In genomic region chr4:91245136-91245535, GRCm38 (mm10) we compare ENCODE assay signal across 5 mouse cellular contexts.
DNase-seq lines count a peak whose midpoint lies in the region; ATAC-seq and TF ChIP-seq lines count a peak whose summit lies in the region.
"Not testable (repeated sequence)": the region's sequence is repeated elsewhere in the genome, so short reads cannot be mapped to it uniquely, and the experiment has no call there.

No protein-coding gene starts in this region.

- H3K9ac ChIP-seq in forebrain, embryonic 14.5 days (ENCODE audit: low read length); forebrain, embryonic 16.5 days (replicated peaks; ENCODE audit: low read depth, low read length): not testable (repeated sequence)

- H3K9me3 ChIP-seq in forebrain, embryonic 14.5 days (replicated peaks; ENCODE audit: control insufficient read depth, low read length); forebrain, embryonic 16.5 days (ENCODE audit: control insufficient read depth, low read length): not testable (repeated sequence)

- WGBS in forebrain, embryonic 14.5 days = 71% methylated on average over 5 of the region's 8 CpGs
- 67% methylated on average over 3 of the region's 8 CpGs for WGBS in forebrain, embryonic 16.5 days

- intact Hi-C loops in left cerebral cortex, adult 2 months (cut with DNase I) = not testable (repeated sequence)

- DNase-seq in brain, adult 2 months (ENCODE audit: low read depth, low spot score) = peak; percentile 20
- peak; percentile 24 for DNase-seq in forebrain, embryonic 14.5 days (ENCODE audit: low spot score)
- not testable (repeated sequence) for DNase-seq in left cerebral cortex, adult 2 months (ENCODE audit: extremely low spot score in 1 of 2, low spot score in 2 of 2)

- TF ChIP-seq CTCF in left cerebral cortex, adult 2 months (IDR thresholded peaks at IDR 0.05) = not testable (repeated sequence)

- not testable (repeated sequence) for H3K36me3 ChIP-seq in forebrain, embryonic 14.5 days (ENCODE audit: control insufficient read depth, insufficient read depth, low read length); forebrain, embryonic 16.5 days (ENCODE audit: control insufficient read depth, insufficient read depth)

- not testable (repeated sequence) for H3K27ac ChIP-seq in forebrain, embryonic 14.5 days (ENCODE audit: low read depth, low read length)
- H3K27ac ChIP-seq in forebrain, embryonic 16.5 days (ENCODE audit: low read length) = peak overlapping the region; percentile 60
- peak overlapping the region; percentile 44; the same call in 1 of the 2 replicates for H3K27ac ChIP-seq in left cerebral cortex, adult 2 months

- ATAC-seq in forebrain, embryonic 14.5 days = not testable (repeated sequence)
- peak; percentile 60 for ATAC-seq in forebrain, embryonic 16.5 days
- peak; percentile 66 for ATAC-seq in frontal cortex, adult (ENCODE audit: low TSS enrichment)

- H3K4me2 ChIP-seq in forebrain, embryonic 14.5 days (ENCODE audit: low read length); forebrain, embryonic 16.5 days (ENCODE audit: low read length): not testable (repeated sequence)

- not testable (repeated sequence) for H3K27me3 ChIP-seq in forebrain, embryonic 14.5 days (replicated peaks; ENCODE audit: control insufficient read depth, insufficient read depth, low read length); forebrain, embryonic 16.5 days (replicated peaks; ENCODE audit: control insufficient read depth, insufficient read depth, low read length)

- H3K4me3 ChIP-seq in forebrain, embryonic 14.5 days (ENCODE audit: low read depth, low read length); forebrain, embryonic 16.5 days (replicated peaks; ENCODE audit: low read length); left cerebral cortex, adult 2 months: not testable (repeated sequence)

- not testable (repeated sequence) for H3K4me1 ChIP-seq in forebrain, embryonic 14.5 days (ENCODE audit: control insufficient read depth, insufficient read depth, low read length)
- H3K4me1 ChIP-seq in forebrain, embryonic 16.5 days (replicated peaks; ENCODE audit: control insufficient read depth, insufficient read depth, low read length) = peaks cover 15% of the 10 kb centered on the region
